Mouse (Mus musculus) cerebellum, postnatal 25 days (tissue): ENCODE measurements at regions not wholly inside any gene's neighbourhood (a gene's known extent, or its start where the extent isn't known, plus 50 kb on each side); places are given as distances from the start of the nearest gene placed in this dataset.

Experiments used
- DNase-seq, 2 experiments: peaks; one replicate each; pipeline ENCODE4 v3.0.0; 2021; ENCODE audit warnings: mixed read lengths in 2 of 2

DNA sequence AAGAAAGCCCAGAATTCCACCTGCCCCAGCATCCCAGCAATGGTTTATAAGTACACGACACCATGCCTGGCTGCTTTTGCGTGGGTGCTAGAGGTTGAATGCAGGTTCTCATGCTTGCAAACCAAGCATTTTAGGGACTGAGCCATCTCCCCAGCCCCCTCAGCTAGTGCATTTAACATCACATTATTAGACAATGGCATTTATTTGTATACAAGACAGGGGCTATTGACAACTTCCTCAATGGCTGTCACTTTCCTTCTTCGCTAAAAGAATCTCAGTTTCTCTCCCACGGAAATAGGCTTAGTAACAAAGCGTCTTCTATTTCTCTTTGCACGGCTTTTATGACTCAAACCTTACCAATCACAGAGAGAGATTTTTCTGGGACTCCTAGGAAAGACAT, 141.7 kb upstream of the Lrfn2 start:
- no peak for DNase-seq

DNA sequence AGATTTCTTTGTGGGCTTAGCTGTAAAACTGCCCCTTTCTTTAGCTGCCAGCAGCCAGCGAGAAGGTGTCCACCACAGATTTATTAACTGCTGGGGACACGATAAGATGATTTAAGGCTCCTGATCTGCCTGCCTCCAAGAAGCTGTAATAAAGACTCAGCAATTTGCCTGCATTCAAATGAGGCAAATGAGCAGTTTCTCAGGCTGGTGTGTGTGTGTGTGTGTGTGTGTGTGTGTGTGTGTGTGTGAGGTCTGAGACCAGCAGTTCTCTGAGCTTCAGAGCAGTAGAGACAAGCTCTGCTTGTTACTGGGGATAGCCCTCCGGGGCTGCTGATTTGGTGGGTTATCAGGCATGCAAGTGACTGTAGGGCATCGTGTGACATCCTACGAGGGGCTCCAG, 139.2 kb upstream of the Lrfn2 start:
- DNase-seq: no peak

- peak; percentile 43 to 65 for DNase-seq
These were observed 136.4 kb upstream of the Lrfn2 start for GRCm38 (mm10) chr17:48795773-48796172.

DNA sequence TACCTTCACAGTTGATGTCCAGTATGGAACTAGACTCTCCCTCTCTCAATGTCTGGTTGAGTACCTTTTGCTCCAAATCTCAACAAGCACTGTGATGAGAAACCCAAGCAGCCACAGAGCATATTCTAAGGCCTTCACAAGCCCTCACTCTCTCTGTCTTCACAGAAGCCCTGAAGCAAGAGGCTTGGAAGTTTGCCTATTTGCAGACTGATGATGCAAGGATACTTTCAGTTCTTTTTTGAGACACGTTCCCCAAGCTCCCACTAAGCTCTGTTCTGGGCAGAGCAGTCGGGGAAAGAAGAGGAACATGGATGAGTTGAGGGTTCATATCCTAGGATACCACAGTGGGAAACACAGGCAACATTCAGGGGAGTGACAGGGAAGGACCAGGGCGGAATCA, 134.0 kb upstream of the Lrfn2 start:
- DNase-seq: no peak

DNA sequence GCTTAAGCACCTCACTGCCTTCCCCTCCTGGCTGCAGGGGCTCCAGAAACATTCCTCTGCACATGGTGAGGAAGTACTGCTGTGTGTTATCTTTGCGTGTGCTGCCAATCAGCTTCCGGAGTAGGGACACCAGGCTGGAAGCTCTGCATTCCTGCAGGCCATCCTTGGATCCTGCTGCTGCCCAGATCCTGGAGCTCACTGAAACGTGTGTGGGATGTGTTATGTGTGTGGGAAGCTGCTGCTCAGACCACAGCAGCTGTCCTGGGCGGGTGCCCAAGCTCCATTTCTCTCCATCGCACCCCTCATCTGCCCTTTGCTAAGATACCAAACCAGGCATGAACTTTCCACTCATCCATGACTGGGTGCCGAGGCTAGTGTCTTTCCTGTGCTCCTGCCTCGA, 129.5 kb upstream of the Lrfn2 start:
- DNase-seq: no peak

- no peak for DNase-seq
These were observed 124.3 kb upstream of the Lrfn2 start for GRCm38 (mm10) chr17:48807905-48808304.

DNA sequence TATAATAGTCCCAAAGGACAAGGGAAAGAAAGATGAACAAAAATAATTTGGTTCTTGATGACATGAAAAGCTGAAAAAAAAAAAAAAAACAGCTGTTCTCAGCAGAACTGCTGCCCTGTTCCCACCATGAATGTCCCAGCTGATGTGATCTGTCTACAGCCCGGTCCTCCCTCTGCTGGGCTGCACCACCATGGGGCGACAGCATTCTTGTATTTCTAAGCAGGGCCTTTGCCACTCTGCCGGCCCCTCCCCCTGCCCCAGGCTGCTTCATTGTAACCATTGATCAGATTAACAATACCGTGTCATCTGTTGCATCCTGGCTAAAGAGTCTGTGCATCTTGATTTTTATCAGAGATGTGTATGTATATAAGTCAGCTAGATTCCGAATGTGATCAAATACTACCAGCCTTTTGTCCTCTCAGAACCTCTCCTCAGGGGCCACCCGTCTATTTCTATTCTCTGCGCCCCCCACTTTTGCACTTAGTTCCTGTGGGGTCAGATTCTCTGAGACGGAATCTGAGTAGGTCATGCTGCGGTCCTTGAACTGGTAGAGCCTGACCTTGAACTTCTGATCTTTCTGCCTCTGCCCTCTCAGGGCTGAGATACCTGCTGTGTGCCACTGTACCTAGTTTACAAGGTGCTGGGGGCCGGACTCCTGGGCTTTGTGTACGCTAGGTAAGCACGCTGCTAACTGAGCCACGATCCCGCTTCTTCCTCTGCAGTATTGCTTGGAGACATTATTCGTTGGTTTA, 117.2 kb upstream of the Lrfn2 start:
- DNase-seq: no peak

GRCm38 (mm10) chr17:48816588-48817324, 115.4 kb upstream of the Lrfn2 start:
- DNase-seq: no peak

GRCm38 (mm10) chr17:48817551-48817950, 114.6 kb upstream of the Lrfn2 start:
- DNase-seq: no peak

DNA sequence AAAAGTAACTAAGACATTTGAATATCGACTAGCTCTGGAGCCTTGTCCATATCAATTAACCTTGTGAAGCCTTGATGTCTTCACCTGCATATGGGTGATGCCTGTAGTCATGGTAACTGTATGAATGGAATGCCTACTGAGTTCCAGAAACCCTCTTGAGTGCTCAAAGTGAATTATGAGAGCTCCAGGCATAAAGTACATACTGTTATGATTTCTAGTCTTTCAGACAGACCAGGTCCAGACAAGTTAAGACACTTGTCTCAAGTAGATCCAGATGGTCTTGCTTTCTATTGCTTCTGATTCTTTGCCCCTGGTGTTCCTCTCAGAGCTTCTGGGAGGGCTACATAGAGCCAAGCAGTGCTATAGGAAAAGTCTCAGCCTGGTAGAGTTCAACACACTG, 112.5 kb upstream of the Lrfn2 start:
- no peak for DNase-seq

DNA sequence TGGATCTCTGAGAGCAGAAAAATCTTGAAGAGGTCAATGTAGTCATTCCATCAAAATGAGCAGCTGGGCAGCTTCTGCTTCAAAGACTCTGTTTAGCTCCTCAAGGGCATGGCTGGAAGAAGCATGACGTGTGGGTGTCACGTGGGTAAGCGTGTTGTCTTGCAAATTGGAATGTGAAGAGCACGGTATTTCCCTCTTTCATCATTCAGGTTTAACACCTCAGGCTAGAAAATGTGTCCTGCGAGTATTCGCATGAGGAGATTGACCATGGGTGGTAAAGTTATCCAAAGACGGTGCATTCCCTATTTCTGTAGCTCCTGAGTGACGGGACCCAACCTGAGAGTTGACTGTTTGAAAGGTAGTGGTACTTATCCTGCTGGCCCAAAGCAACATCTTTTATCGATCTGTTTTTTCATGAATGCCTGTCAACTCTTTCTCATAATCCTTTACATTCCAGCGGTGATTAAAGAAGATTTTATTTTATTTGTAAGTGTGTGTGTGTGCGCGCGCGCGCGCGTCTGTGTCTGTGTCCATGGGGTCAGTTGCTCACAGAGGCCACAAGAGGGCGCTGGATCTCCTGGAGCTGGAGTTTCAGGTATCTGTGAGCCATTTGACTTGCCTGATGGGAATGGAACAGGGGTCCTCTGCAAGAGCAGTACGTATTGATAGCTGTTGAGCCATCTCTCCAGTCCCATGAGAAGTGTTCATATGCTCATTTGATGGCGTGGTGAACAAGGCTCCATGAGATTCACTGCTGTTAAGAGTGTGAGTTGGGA, 109.9 kb upstream of the Lrfn2 start:
- DNase-seq: no peak

- no peak for DNase-seq
These were observed 108.3 kb upstream of the Lrfn2 start for GRCm38 (mm10) chr17:48823921-48824320.

DNA sequence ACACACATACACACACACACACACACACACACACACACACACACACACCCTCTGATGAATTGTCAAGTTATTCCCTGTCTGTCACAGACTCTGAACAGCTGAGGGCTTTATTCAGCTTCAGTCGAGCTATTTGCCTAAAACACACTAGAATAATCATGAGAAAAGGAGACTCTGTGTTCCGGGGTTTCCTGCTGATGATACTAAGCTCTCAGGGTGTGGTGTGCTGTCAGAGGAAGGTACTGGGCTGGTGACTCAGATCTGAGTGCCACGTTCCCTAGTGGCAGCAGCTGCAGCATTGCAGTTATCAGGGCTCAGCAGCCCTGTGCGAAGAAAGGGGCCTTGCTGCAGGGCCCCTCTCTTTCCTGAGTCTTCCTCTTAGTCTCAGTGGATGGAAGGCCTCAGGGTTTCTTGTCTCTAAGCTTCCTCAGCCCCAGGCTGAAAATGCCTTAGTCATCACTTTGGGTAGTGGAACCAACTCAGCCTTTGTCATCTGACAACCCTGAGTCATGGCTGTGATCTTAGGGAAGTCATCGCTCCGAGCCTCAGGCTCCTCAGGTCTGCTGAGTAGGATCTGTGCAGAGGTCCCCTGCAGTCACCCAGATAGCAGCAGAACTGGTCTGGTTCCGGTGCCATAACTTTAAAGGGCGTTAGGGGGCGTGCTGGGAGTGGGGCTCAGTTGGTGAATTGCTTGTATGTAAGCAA, 106.8 kb upstream of the Lrfn2 start:
- DNase-seq: no peak

- DNase-seq: no peak
These were observed 93.7 kb upstream of the Lrfn2 start for GRCm38 (mm10) chr17:48838297-48838979.

- no peak for DNase-seq
These were observed 84.3 kb upstream of the Lrfn2 start for GRCm38 (mm10) chr17:48847890-48848289.

GRCm38 (mm10) chr17:48850910-48851309, 81.3 kb upstream of the Lrfn2 start:
- DNase-seq: no peak

DNA sequence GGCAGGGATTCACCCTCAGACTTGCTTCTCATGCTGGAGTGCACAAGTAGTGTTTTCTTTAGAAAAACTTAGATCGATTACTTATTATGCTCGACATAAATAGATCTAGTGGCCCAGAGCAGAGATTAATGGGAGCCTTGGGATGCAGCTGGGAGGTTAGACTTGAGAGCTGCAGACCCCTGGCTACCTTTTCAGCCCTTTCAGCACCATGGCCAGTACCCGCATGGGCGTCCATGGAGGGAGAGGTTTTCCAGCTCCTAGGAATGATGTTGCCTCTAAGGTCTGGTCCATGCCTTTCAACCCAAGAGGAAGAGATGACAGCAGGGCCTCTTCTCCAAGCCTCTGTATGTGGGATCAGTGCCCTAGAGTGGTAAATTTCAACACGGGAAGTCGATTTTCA, 73.3 kb upstream of the Lrfn2 start:
- DNase-seq: no peak

GRCm38 (mm10) chr17:48870443-48870842, 61.7 kb upstream of the Lrfn2 start:
- no peak for DNase-seq

DNA sequence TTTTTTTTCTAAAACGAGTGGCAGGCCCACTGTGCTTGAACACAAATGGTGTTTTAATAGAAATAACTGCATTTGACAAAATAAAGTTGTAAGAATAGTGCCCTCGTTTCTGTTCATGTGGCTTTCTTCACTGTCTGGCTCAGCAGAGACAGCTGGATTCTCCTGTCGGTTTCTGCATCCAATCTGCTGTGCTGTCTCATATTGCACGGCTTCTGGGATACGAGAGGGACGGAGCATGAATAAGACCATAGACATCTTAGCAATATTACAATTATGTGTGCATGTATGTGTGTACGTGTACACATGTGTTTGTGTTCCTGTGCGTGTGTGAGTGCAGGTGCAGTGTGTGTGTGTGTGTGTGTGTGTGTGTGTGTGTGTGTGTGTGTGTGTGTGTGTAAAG, 54.7 kb upstream of the Lrfn2 start:
- no peak for DNase-seq

GRCm38 (mm10) chr17:48880590-48880989, 51.6 kb upstream of the Lrfn2 start:
- DNase-seq: no peak

DNA sequence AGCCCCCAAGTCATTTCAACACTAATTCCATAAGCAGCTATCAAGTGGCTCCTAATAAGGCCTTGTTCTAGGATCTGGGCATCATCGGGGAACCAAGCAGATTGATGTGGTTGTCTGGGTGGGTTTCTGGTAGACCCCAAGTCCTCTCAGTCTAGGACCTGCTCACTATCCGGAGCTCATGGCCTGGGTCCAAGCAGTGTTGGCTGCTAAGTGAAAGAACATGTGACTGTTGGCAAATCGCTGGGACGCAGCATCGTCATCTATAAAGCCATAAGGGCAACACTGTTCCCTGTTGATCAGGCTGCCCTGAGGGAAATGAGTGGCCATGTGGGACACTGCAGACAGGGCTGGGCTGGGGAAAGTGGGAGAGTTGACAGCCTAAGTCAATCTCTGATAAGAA, 50.2 kb upstream of the Lrfn2 start:
- DNase-seq: no peak
